Mouse (Mus musculus) midbrain, embryonic 15.5 days (tissue): Measurements from ENCODE around the gene Eef1akmt2. TPM values are rescaled to one million over a fixed set of nuclear protein-coding genes. Genes with fewer than 3 reads are reported as not detected.

ENCODE experiments used
- ATAC-seq: fragments of 200-750 bp; cut with Nextera tagmentation; replicated peaks from 2 replicates; pipeline ENCODE4 v1.8.0; 2017; ENCODE audit warnings: moderate TSS enrichment
- H3K27ac ChIP-seq: fragments of 300-500 bp; sonication (generic); 2 replicates; pipeline ENCODE4 v1.5.1; 2015; ENCODE audit warnings: mild to moderate bottlenecking, inconsistent platforms
- H3K27me3 ChIP-seq: fragments of 300-500 bp; sonication (generic); replicated peaks from 2 replicates; pipeline ENCODE4 v1.6.1; 2015; ENCODE audit warnings: inconsistent platforms
- H3K36me3 ChIP-seq: fragments of 300-500 bp; sonication (generic); replicated peaks from 2 replicates; pipeline ENCODE4 v1.6.1; 2015; ENCODE audit warnings: inconsistent platforms
- H3K4me1 ChIP-seq: fragments of 300-500 bp; sonication (generic); 2 replicates; pipeline ENCODE4 v1.6.1; 2015; ENCODE audit warnings: inconsistent platforms
- H3K4me2 ChIP-seq: fragments of 300-500 bp; sonication (generic); 2 replicates; pipeline ENCODE4 v1.6.1; 2015; ENCODE audit warnings: inconsistent platforms, mild to moderate bottlenecking, moderate library complexity
- H3K4me3 ChIP-seq: fragments of 300-500 bp; sonication (generic); 2 replicates; pipeline ENCODE4 v1.5.1; 2015; ENCODE audit warnings: mild to moderate bottlenecking, inconsistent platforms
- H3K9ac ChIP-seq: fragments of 300-500 bp; sonication (generic); 2 replicates; pipeline ENCODE4 v1.6.1; 2015; ENCODE audit warnings: mild to moderate bottlenecking, inconsistent platforms
- H3K9me3 ChIP-seq: fragments of 300-500 bp; sonication (generic); 2 replicates; pipeline ENCODE4 v1.6.1; 2016; ENCODE audit warnings: inconsistent platforms
- WGBS: fragments of 180-500 bp; shearing (Covaris S2); methylation state at CpG from one replicate; pipeline ENCODE4 v1.1.7; 2015; ENCODE audit warnings: mixed read lengths; 5-methylcytosine and 5-hydroxymethylcytosine counted together
- polyA plus RNA-seq: library from polyadenylated mRNA; unstranded; fragments of >200 nt; fragmentation: Nextera tagmentation; extraction: Ambion mirVana; gene quantifications from 2 replicates; pipeline ENCODE4 v1.2.1, GENCODE M21; 2015

Gene Eef1akmt2
- polyA plus RNA-seq, 1 experiment from 2014 or later, result 88.1 TPM

DNA sequence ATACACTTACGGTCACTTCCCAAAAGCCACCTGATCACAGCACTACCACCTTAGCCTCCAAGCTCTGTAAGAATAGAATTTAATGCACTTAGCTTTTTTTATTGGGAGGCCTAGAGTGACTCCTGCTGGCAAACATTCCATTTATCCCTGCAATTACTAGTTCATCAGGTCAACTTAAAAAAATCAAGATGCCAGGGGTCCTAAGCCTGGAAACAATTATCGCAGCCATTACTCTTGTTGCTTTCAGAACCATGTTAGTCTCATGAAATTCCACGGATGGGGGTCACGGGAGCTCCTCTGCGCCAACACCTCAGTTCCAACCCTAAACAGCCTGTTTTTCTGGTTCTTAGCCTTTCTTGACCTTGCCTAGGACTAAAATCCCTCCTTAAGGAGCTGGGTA, 37.4 kb downstream of the Eef1akmt2 start:
- Histone ChIP-seq H3K4me1 (peaks cover 35% of the 10 kb centered on the region), H3K36me3 (no peaks in the 10 kb centered on the region), H3K9me3 (no peaks in the 10 kb centered on the region), H3K27me3 (no peaks in the 10 kb centered on the region), H3K27ac (no peak overlapping the region), H3K9ac (no peak overlapping the region), H3K4me2 (no peak overlapping the region), H3K4me3 (no peak overlapping the region)
- WGBS, result 78% methylated on average over 5 of the region's 5 CpGs
- ATAC-seq, result no peak

DNA sequence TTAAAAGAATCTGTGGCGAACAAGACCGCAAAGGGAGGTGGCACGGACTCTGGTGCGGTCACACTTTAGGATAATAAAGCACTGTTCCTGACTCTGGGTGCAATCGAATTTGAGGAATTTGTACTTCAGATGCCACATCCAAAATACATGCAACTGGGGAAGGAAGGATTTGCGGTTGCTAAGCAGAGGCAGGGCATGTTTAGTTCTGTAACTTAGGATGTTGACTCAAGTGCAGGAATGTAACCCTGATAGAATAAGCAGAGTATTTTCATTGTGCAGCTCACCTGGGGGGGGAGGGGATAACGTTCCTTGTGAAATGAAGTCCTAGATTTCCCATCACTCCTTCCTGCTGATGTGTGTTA, 38.4 kb downstream of the Eef1akmt2 start:
- Histone ChIP-seq H3K4me3 (peak overlapping the region; percentile 79), H3K4me2 (peak overlapping the region; percentile 77), H3K9me3 (no peaks in the 10 kb centered on the region), H3K27me3 (no peaks in the 10 kb centered on the region), H3K36me3 (no peaks in the 10 kb centered on the region), H3K9ac (peak overlapping the region; percentile 53), H3K4me1 (peaks cover 45% of the 10 kb centered on the region), H3K27ac (peak overlapping the region; percentile 86)
- ATAC-seq, result no peak
- WGBS, result under 1% methylated on average over 7 of the region's 7 CpGs

DNA sequence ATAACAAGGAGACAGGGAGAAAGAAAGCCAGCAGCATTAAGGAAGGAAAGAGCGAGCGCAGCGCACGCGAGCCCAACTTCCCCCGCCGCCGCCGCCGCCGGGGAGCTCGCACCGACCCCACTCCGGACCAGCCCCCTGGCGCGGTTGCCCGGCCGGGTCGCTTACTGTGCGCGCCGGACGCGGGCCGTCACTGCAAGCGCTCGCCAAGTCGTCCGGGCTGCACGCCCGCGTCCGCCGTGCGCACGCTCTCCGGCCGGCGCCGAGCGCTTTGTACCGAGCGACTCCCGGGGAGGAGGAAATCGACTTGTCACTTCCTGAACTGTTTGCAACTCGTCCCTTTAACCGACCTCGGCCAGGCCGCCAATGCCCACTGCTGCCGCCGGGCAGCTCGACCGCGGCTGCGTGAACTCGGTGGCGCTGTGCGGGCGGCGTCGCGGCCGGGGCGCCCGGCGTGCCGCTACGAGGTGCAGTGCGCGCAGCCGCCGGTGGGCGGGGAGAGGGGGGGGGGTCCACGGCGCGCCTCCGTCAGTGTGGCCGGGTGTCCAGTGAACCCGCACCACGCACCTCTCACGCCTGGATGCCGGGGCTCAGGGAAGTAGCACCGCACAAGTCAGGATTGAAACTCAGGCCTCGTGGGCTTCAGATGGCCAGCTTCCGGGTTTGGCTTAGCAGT, 38.9 kb downstream of the Eef1akmt2 start, which contains the start of gene Fam53b:
TSS of gene Fam53b (minus strand) at position 471 of the 673 bp plus-strand sequence.
- WGBS, result under 1% methylated on average over 82 of the region's 85 CpGs
- H3K27me3 ChIP-seq, result no peaks in the 10 kb centered on the region
- H3K27ac ChIP-seq, result peak within 1 kb of the TSS; percentile 86
- peaks cover 50% of the 10 kb centered on the region for H3K4me1 ChIP-seq
- H3K9me3 ChIP-seq, result no peaks in the 10 kb centered on the region
- H3K36me3 ChIP-seq, result no peaks in the 10 kb centered on the region
- ATAC-seq, result peak; percentile 80
- H3K4me2 ChIP-seq, result peak within 1 kb of the TSS; percentile 77
- peak within 1 kb of the TSS; percentile 79 for H3K4me3 ChIP-seq
- peak within 1 kb of the TSS; percentile 53 for H3K9ac ChIP-seq

DNA sequence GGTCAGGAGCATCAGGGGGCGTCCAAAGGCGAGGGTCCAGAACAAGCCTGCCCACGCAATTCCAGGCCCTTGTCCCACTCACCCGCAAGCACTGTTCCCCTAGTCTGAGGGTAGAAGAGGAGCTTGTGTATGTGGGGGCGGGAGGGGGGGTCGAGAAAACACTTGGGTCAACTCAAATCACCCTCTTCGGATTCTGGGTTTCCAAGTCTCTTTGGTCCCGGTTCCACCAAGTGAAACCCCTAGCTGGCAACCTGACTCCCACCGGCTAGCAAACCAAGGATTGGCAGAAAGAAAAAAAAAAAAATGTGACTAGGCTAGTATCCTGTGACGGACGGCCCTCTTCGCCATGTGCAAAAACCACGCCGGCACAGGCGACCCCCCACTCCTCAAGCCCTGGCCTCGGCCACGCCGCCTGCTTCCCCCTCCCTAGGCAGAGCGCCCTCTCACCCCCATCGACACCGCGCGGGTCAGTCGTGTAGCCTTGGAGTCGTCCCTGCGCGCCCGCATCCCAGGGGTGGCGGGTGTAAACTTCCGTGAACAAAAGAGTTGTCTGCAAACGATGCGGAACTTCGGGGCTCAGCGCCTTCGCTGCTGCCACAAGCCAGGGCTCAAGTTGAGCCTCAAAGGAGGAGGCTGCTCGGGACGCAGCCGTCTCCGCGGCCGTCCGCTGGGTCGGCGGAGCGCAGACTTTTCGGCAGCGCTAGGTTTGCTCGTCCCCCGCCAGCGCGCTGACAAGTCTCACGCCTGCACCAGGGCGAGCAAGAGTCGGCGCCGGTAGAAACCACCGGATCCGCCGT, 39.7 kb downstream of the Eef1akmt2 start:
- H3K9me3 ChIP-seq, result no peaks in the 10 kb centered on the region
- WGBS, result under 1% methylated on average over 58 of the region's 59 CpGs
- H3K27me3 ChIP-seq, result no peaks in the 10 kb centered on the region
- H3K36me3 ChIP-seq, result no peaks in the 10 kb centered on the region
- H3K4me3 ChIP-seq, result peak overlapping the region; percentile 79
- peak overlapping the region; percentile 86 for H3K27ac ChIP-seq
- peak overlapping the region; percentile 53 for H3K9ac ChIP-seq
- H3K4me1 ChIP-seq, result peaks cover 57% of the 10 kb centered on the region
- ATAC-seq, result peak; percentile 38
- peak overlapping the region; percentile 77 for H3K4me2 ChIP-seq

DNA sequence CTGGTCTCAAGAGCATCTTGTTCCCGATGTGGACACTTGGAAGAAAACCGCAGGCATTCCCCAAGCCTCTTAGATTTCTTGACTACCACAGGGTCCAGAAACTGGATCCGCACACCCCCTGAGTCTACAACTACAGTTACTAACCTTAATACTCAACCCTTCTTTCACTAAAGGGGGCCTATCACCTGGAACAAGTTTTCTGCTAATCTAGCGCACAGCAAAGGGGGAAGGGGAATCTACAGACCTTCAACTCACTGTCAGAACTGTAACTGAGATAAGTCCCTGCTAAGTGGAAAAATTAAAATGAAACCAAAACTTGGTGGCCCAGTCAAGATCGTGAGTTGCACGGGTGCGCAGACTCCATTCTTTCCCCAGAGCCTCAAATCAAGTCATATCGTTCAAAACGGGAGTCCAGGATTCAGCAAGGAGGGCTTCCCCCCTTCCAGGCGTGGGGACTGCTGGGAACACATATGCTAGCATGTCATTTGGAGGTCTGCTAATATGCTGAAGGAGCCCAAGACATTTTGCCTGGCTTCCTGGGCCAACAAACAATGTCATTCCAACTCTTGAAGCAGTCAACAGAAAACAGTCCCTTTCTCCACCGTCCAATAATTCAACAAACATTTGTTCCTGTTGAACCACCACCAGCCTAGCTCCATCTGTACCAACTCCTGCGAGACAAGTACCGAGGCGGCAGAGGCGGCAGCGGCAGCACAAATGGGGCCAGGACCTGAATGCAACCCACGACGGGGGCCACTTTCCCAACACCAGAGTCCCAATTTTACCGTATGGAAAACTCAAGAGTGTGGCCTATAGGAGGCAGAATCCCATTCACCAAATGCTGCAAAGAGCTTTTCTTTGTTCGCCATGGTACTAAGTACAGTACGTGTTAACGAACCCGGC, 40.5 kb downstream of the Eef1akmt2 start:
- 14% methylated on average over 23 of the region's 23 CpGs for WGBS
- ATAC-seq, result no peak

DNA sequence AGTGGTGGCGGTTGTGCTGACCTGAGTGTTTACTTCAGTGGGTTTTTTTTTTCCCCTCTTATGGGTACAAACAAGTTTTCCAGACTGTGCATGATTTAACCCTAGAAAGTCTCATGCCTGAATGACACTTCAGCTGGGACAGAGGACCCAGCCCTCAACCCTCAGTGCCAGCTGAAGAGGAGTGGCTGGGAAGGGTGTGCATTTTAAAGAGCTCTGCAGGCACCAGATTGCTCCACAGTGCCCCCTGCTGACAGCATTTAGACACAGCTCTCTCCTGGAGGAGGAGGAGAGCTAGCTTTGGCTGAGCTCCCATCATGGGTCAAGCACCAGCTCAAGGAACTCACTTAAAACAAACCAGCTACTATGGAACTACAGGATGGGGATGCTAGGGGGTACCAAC, 41.6 kb downstream of the Eef1akmt2 start:
- Histone ChIP-seq H3K4me3 (no peak overlapping the region), H3K27ac (no peak overlapping the region), H3K9ac (no peak overlapping the region), H3K9me3 (no peaks in the 10 kb centered on the region), H3K4me2 (peak overlapping the region; percentile 77; the same call in 1 of the 2 replicates), H3K27me3 (no peaks in the 10 kb centered on the region), H3K4me1 (peaks cover 77% of the 10 kb centered on the region), H3K36me3 (no peaks in the 10 kb centered on the region)
- ATAC-seq, result 0 out of 2 replicates have a peak, but pooled peaks have one; percentile 7
- 53% methylated on average over 1 of the region's 1 CpGs for WGBS

More for the DNA sequence above, 40.5 kb downstream of the Eef1akmt2 start:
- Histone ChIP-seq H3K27me3 (no peaks in the 10 kb centered on the region), H3K36me3 (no peaks in the 10 kb centered on the region), H3K9ac (peak overlapping the region; percentile 53), H3K4me1 (peaks cover 66% of the 10 kb centered on the region), H3K27ac (peak overlapping the region; percentile 86), H3K4me2 (peak overlapping the region; percentile 77), H3K9me3 (no peaks in the 10 kb centered on the region), H3K4me3 (peak overlapping the region; percentile 79)

DNA sequence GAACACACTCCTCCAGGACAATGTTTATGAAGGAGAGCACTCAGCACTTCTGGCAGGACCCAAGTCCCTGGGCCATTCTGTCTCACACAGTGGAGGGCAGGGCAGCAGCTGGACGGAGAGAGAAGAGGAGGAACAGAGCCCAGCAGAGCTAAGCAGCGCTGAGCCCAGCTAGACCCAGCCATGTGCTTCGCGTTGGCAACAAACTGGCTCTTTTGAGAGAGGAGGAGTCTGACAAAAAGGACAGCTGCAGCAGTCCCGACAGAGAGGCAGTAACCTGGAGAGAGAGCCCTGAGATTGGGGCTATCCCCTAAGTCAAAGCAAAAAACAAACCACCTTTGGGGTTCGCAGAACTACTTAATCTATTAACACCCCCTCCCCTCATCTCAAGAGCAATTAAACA, 42.1 kb downstream of the Eef1akmt2 start:
- H3K27ac ChIP-seq, result peak overlapping the region; percentile 36; the same call in 1 of the 2 replicates
- peaks cover 82% of the 10 kb centered on the region for H3K4me1 ChIP-seq
- ATAC-seq, result no peak
- H3K36me3 ChIP-seq, result no peaks in the 10 kb centered on the region
- H3K27me3 ChIP-seq, result no peaks in the 10 kb centered on the region
- H3K4me2 ChIP-seq, result peak overlapping the region; percentile 77; the same call in 1 of the 2 replicates
- no peaks in the 10 kb centered on the region for H3K9me3 ChIP-seq
- H3K9ac ChIP-seq, result no peak overlapping the region
- no peak overlapping the region for H3K4me3 ChIP-seq
- WGBS, result 9% methylated on average over 6 of the region's 6 CpGs

DNA sequence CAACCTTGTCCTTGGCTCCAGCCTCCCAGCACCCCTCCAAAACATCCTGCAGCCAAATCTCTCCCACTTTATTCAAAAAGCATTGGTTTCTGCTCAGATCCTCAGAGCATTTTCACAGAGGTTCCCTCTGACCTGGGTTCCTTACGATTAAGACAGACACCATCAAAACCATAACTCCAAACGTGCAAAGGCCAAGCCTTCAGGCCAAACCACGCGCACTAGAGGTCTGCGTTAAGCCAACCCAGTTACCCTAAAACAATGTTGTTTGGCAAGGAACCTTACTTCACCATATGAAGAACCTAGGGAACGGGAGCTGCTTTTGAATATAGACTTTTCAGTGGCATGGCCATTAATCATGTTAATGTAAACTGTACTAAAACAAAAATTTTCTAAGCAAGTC, 42.8 kb downstream of the Eef1akmt2 start:
- no peak overlapping the region for H3K4me3 ChIP-seq
- no peaks in the 10 kb centered on the region for H3K27me3 ChIP-seq
- peak overlapping the region; percentile 50; the same call in 1 of the 2 replicates for H3K27ac ChIP-seq
- no peaks in the 10 kb centered on the region for H3K9me3 ChIP-seq
- H3K4me2 ChIP-seq, result peak overlapping the region; percentile 32
- H3K4me1 ChIP-seq, result peaks cover 82% of the 10 kb centered on the region
- H3K9ac ChIP-seq, result no peak overlapping the region
- no peak for ATAC-seq
- H3K36me3 ChIP-seq, result no peaks in the 10 kb centered on the region
- 23% methylated on average over 6 of the region's 6 CpGs for WGBS

DNA sequence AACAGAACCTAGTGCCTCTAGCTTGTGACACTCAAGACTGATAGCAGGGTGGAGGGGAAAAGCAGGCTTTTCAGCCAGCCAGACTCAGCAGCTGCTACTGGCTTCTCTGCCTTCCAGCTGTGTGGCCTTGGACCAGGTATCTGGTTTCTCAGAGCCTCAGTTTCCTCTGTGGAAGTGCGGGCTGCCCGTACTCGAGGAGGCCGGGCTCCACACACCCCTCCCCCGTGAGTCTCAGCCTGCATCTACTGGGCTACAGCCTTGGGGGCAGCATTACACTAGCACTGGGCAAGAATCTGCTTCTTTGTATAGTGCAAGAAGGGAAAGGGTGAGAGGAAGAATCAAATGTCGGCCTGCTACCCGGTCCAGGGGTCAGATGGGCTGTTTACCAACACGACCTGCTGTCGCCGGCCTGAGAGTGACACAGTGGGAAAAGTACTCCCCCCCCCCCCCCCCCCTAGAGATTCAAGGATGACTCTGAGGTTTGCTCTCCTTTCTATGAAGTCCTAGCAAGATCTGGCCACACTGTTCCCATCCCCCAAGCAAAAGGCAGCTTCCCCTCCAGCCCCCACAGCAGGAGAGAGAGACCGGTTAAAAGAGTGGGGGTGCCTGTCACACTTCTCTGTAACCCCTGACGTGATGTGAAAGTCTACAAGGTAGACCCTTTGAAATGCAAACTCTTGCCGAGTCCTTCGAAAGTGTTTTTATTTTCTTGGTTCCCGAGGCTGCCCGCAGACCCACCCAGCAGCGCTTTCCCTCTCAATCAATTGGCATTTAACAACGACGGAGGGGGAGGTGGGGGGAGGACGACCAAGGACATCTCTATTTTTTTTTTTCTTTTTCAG, 43.4 kb downstream of the Eef1akmt2 start:
- Histone ChIP-seq H3K4me1 (peaks cover 77% of the 10 kb centered on the region), H3K9ac (0 out of 2 replicates have a peak overlapping the region, but pooled peaks have one; percentile 16), H3K36me3 (no peaks in the 10 kb centered on the region), H3K4me3 (no peak overlapping the region), H3K27me3 (no peaks in the 10 kb centered on the region), H3K9me3 (no peaks in the 10 kb centered on the region), H3K4me2 (peak overlapping the region; percentile 32), H3K27ac (peak overlapping the region; percentile 77)
- WGBS, result 4% methylated on average over 20 of the region's 20 CpGs
- no peak for ATAC-seq

DNA sequence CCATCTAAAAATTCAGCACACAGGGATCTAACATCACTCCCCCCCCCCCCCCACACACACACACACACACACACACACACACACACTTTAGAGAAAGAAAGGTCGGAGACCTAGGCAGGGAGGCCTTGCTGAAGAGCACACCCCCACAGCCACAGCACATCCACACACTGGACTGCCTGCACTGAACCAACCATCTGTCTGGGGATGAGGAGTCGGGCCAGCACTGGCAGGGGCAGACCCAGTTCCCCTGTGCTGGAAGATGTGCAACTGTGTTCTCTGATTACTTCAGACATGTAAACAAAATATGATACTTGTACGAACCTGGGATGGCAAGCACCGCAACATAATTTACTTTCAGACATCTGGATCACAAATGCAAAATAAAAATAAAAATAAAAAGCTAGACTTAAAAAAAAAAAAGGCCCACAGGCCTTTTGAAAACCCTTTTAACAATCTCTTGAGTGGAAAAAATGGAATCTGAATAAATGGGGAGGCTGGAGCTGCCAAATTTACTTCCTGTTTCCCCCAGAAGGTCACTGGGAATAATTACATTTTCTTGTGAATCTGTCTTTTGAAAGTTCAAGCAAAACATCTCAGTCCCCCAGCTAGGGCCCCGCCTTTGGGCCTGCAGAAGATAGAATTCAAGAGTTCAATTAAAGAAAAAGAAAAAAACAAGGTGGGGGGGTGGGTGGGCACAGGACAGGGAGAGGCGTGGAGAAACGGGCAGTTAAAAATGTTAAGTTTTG, 44.2 kb downstream of the Eef1akmt2 start:
- Histone ChIP-seq H3K27ac (peak overlapping the region; percentile 77), H3K9ac (no peak overlapping the region; the same call in 1 of the 2 replicates), H3K4me1 (peaks cover 75% of the 10 kb centered on the region), H3K4me2 (no peak overlapping the region), H3K27me3 (no peaks in the 10 kb centered on the region), H3K4me3 (no peak overlapping the region), H3K9me3 (no peaks in the 10 kb centered on the region), H3K36me3 (no peaks in the 10 kb centered on the region)
- 41% methylated on average over 7 of the region's 7 CpGs for WGBS
- no peak for ATAC-seq
